Mouse (Mus musculus) brain, embryonic 14.5 days (tissue): ENCODE data around the gene Ercc1.

Experiments used
- CTCF ChIP-seq: fragments of 200-500 bp; IDR thresholded peaks from 2 replicates; pipeline ENCODE4 v1.5.1; 2012; ENCODE audit warnings: inconsistent platforms, mild to moderate bottlenecking, moderate library complexity, borderline replicate concordance; ENCODE audit not compliant: insufficient read depth, insufficient read length; ENCODE audit errors: extremely low read depth
- POLR2A ChIP-seq: fragments of 200-500 bp; IDR thresholded peaks from 2 replicates; pipeline ENCODE4 v1.6.1; 2012; ENCODE audit warnings: mild to moderate bottlenecking, inconsistent platforms, borderline replicate concordance; ENCODE audit not compliant: poor library complexity, insufficient read depth, insufficient read length, severe bottlenecking; ENCODE audit errors: extremely low read depth

DNA sequence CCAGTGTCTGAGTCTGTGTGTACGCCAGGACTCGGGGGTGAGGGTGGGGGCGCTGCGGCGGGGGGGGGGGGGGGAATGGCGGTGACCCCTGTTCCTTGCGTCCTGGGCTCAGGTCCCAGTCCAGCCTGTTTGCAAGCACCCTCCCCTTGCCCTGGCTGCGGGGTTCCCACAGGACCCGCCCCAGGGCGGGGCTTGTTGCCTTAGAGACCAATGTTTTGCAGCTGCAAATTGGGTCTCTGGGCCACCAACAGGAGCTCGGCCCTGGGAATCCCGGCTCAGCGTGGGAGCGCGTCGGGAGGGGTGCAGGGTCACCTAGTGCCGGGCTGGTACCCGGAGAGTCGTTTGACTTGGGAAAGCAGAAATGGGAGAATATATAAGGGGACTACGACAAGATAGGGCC lies 18.2 kb upstream of the Ercc1 start:
- TF ChIP-seq POLR2A (no peak), CTCF (no peak)
